20 mouse cellular contexts compared by ENCODE assay signal in the genomic region with DNA sequence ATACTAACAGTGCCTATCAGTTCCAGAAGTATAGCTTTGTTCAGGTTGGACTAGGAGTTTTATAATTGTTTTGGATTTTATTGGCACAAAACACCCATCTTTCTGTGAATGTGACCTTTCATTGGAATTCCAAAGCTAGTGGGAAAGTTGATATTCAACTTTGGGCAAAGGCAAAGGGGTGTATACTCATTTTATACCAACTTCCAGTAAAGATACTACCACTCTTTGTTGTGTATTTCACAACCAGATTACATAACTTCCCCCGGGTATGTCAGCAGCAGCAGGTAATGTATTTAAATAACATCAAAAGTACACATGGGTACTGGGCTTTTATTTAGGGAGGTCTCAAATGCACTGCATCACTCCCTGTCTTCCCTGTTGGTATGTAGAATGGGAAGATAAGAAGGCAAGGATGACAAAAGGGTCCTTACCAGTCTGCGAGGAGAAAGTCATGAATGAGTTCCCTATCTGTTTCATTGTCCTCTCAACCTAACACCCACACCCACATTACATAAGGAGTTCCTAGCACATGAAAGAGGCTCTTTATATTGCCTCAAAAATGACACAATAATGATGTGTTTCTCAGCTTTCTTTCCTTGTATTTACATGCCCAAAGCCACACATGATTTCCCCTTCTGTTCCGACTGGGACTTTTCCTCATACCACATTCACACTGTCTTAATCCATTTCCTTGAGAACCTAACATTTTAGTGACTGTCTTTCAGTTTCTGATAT. TPM values are rescaled to one million over a fixed set of nuclear protein-coding genes. Genes with fewer than 3 reads are reported as not detected.
DNase-seq lines count a peak whose midpoint lies in the region; ATAC-seq lines count a peak whose summit lies in the region.
"Had no signal": no experiment of that assay in that cellular context is flagged by ENCODE, and none has a peak within 500 bp of the region (broad histone marks: within the 10 kb centered on the region; RNA-seq: fewer than 3 reads in every experiment).

No protein-coding gene starts in this region.

- H3K4me2 ChIP-seq in kidney, embryonic 16.5 days (replicated peaks; ENCODE audit: low read depth, low read length): no peak overlapping the region
- H3K4me2 ChIP-seq: embryonic facial prominence, embryonic 15.5 days; heart, embryonic 13.5 days; hindbrain, embryonic 15.5 days had no signal

- ATAC-seq in kidney, embryonic 16.5 days (ENCODE audit: low FRiP score, low TSS enrichment): no peak
- ATAC-seq in granulocyte monocyte progenitor cell, adult 5-6 weeks (replicated peaks; ENCODE audit: poor library complexity, severe bottlenecking): peak; percentile 93
- ATAC-seq: forebrain, embryonic 16.5 days had no signal

- no peaks in the 10 kb centered on the region for H3K27me3 ChIP-seq in kidney, embryonic 16.5 days (ENCODE audit: insufficient read depth, low read length)
- H3K27me3 ChIP-seq: embryonic facial prominence, embryonic 15.5 days; heart, embryonic 13.5 days; hindbrain, embryonic 15.5 days had no signal

- H3K27ac ChIP-seq in kidney, embryonic 16.5 days (ENCODE audit: low read length): no peak overlapping the region
- H3K27ac ChIP-seq: embryonic facial prominence, embryonic 15.5 days; heart, embryonic 13.5 days; hindbrain, embryonic 15.5 days had no signal

- 84% methylated on average over 3 of the region's 3 CpGs for WGBS in kidney, embryonic 16.5 days

- H3K9me3 ChIP-seq in kidney, embryonic 16.5 days (ENCODE audit: low read length): no peaks in the 10 kb centered on the region
- H3K9me3 ChIP-seq: embryonic facial prominence, embryonic 15.5 days; heart, embryonic 13.5 days; hindbrain, embryonic 15.5 days had no signal

- no peak overlapping the region for H3K4me3 ChIP-seq in kidney, embryonic 16.5 days (ENCODE audit: low read length)
- H3K4me3 ChIP-seq: embryonic facial prominence, embryonic 15.5 days; erythroblast, embryonic 14.5 days; heart, embryonic 13.5 days; hindbrain, embryonic 15.5 days had no signal

- H3K9ac ChIP-seq in kidney, embryonic 16.5 days (replicated peaks; ENCODE audit: low read length): no peak overlapping the region
- H3K9ac ChIP-seq: embryonic facial prominence, embryonic 15.5 days; heart, embryonic 13.5 days; hindbrain, embryonic 15.5 days had no signal

- H3K4me1 ChIP-seq in kidney, embryonic 16.5 days (ENCODE audit: insufficient read depth, low read length): no peaks in the 10 kb centered on the region
- H3K4me1 ChIP-seq: embryonic facial prominence, embryonic 15.5 days; heart, embryonic 13.5 days; hindbrain, embryonic 15.5 days had no signal

- H3K36me3 ChIP-seq in kidney, embryonic 16.5 days (ENCODE audit: insufficient read depth, low read length): no peaks in the 10 kb centered on the region
- H3K36me3 ChIP-seq: embryonic facial prominence, embryonic 15.5 days; heart, embryonic 13.5 days; hindbrain, embryonic 15.5 days had no signal

- DNase-seq in kidney, postnatal 14 days: peak; percentile 2
- peak; percentile 0 for DNase-seq in right cerebral cortex, adult 18-20 months
- DNase-seq in right cerebral cortex, postnatal 4 days: no peak
- DNase-seq in heart, adult 9 months (ENCODE audit: low spot score in 2 of 2): no peak
- no peak for DNase-seq in cerebellum, postnatal 14 days
- DNase-seq: adrenal gland, adult 2 months; adrenal gland, postnatal 25 days; cerebellum, adult 2 months; cerebellum, postnatal 10 days; embryo, embryonic 11 days; gastrocnemius, postnatal 10 days; heart, postnatal 36 days had no signal

RNA-seq across cellular contexts. Expression of a gene that starts 42.3 kb away (rescaled TPM):
- 0.07 and 0.15 TPM in 2 replicates for polyA plus RNA-seq in kidney, embryonic 16.5 days (2015; fragmentation: Nextera tagmentation; extraction: Ambion mirVana)
- total RNA-seq in granulocyte monocyte progenitor cell, adult 5-6 weeks (2014; fragmentation: Nextera tagmentation): 10.2 and 15.1 TPM in 2 replicates
- 15.1 and 17.1 TPM in 2 replicates for total RNA-seq in granulocyte monocyte progenitor cell, adult 5-6 weeks (2017)
- polyA plus RNA-seq: adrenal gland, adult 2 months; erythroblast, embryonic 14.5 days; hindbrain, embryonic 11.5 days; hindbrain, embryonic 15.5 days had no signal

RNA-seq across cellular contexts. Expression of a gene that starts 51.3 kb away (rescaled TPM):
- polyA plus RNA-seq in kidney, embryonic 16.5 days (2015; fragmentation: Nextera tagmentation; extraction: Ambion mirVana): 49.8 and 52.6 TPM in 2 replicates
- total RNA-seq in granulocyte monocyte progenitor cell, adult 5-6 weeks (2014; fragmentation: Nextera tagmentation): 13.0 and 18.7 TPM in 2 replicates
- total RNA-seq in granulocyte monocyte progenitor cell, adult 5-6 weeks (2017): 15.2 and 18.1 TPM in 2 replicates
- polyA plus RNA-seq: erythroblast, embryonic 14.5 days had no signal

Comparison
In these comparisons a context has a peak if more than half of its experiments do, and no peak if none do; other contexts are left out.
1. DNase-seq: peak in kidney, postnatal 14 days (single experiment) and right cerebral cortex, adult 18-20 months (single experiment); none in right cerebral cortex, postnatal 4 days (single experiment), heart, adult 9 months (0 of 2) and cerebellum, postnatal 14 days (0 of 2).